ENCODE assay signal across 10 mouse cellular contexts in the genomic region with DNA sequence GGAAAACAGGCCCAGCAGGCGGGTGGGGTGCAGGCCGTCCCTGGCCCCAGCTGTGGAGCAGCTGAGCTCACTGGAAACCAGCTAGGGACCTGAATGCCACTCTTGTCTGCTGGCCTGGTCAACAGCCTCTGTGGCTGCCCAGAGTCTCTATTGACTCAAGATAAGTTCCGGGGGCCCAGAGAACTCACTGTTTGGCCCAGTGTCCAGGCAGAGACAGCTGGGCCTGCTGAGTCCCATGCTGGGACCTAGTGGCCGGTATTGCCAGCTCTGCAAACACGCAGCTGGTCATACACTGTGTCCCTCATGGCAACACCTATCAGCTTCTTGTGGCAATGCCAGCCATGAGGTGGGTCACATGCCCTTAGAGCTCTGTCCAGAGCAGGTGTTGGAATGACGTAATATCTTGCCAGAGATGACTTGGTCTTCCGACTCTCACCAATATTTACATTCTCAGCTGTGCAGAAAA. TPM values are rescaled to one million over a fixed set of nuclear protein-coding genes. Genes with fewer than 3 reads are reported as not detected.
DNase-seq lines count a peak whose midpoint lies in the region.
"Had no signal": no experiment of that assay in that cellular context is flagged by ENCODE, and none has a peak within 500 bp of the region (broad histone marks: within the 10 kb centered on the region; RNA-seq: fewer than 3 reads in every experiment).

No protein-coding gene starts in this region.

- peak; percentile 17 to 18 for DNase-seq in heart, adult 18-20 months
- DNase-seq in heart, adult 8-10 months (ENCODE audit: low spot score), result no peak
- peak; percentile 60 for DNase-seq in right cerebral cortex, adult 18-20 months
- no peak for DNase-seq in right cerebral cortex, postnatal 4 days
- peak; percentile 20 to 22 for DNase-seq in left cerebral cortex, adult 18-20 months (ENCODE audit: low spot score in 2 of 2)
- DNase-seq in telencephalon, adult 2 months (ENCODE audit: low read depth, low spot score), result peak; percentile 50
- DNase-seq in adrenal gland, adult 8-10 months, result no peak
- no peak for DNase-seq in adrenal gland, postnatal 10 days

RNA-seq across cellular contexts. Expression of gene Gm5294, which starts 43.8 kb away (rescaled TPM):
- not detected for total RNA-seq in heart, adult 18-20 months (2021)
- not detected for total RNA-seq in heart, adult 8-10 months (2022)
- not detected for total RNA-seq in left cerebral cortex, adult 18-20 months (2021)
- not detected for total RNA-seq in adrenal gland, adult 8-10 months (2022)
- total RNA-seq in adrenal gland, postnatal 10 days (2021), result not detected
- total RNA-seq: gastrocnemius, postnatal 4 days; neutrophil, adult 5-6 weeks had no signal

Comparison
In these comparisons a context has a peak if more than half of its experiments do, and no peak if none do; other contexts are left out.
1. DNase-seq: peak in heart, adult 18-20 months (2 of 2), right cerebral cortex, adult 18-20 months (single experiment), left cerebral cortex, adult 18-20 months (2 of 2) and telencephalon, adult 2 months (single experiment); none in heart, adult 8-10 months (single experiment), right cerebral cortex, postnatal 4 days (single experiment), adrenal gland, adult 8-10 months (single experiment) and adrenal gland, postnatal 10 days (single experiment).